Mouse (Mus musculus) kidney, adult 2 months (tissue): ENCODE data around the gene Vopp1. TPM values are rescaled to one million over a fixed set of nuclear protein-coding genes. Genes with fewer than 3 reads are reported as not detected.
A peak's percentile ranks its signal among the peaks of the same experiment; 100 is the strongest.

Source experiments
- DNase-seq: peaks from one replicate; pipeline ENCODE4 v3.0.0; 2021
- H3K27ac ChIP-seq: fragments of 200-500 bp; 2 replicates; pipeline ENCODE4 v1.5.1; 2012; ENCODE audit warnings: low read depth, low read length, control low read depth, inconsistent platforms; ENCODE audit not compliant: insufficient read depth
- H3K27me3 ChIP-seq: fragments of 200-500 bp; replicated peaks from 2 replicates; pipeline ENCODE4 v1.6.1; 2012; ENCODE audit warnings: mild to moderate bottlenecking, moderate library complexity, low read length, inconsistent platforms; ENCODE audit not compliant: control insufficient read depth, insufficient read depth
- H3K36me3 ChIP-seq: fragments of 200-500 bp; 2 replicates; pipeline ENCODE4 v1.6.1; 2012; ENCODE audit warnings: mild to moderate bottlenecking, moderate library complexity, low read length, inconsistent platforms; ENCODE audit not compliant: control insufficient read depth, insufficient read depth
- H3K4me1 ChIP-seq: fragments of 200-500 bp; 2 replicates; pipeline ENCODE4 v1.6.1; 2011; ENCODE audit warnings: low read length; ENCODE audit not compliant: control insufficient read depth, insufficient read depth
- H3K4me3 ChIP-seq: fragments of 200-500 bp; 2 replicates; pipeline ENCODE4 v1.5.1; 2011; ENCODE audit warnings: mild to moderate bottlenecking, low read depth, low read length, control low read depth; ENCODE audit not compliant: insufficient read depth
- CTCF ChIP-seq: fragments of 200-500 bp; conservative IDR thresholded peaks from 2 replicates; pipeline ENCODE4 v1.5.1; 2011; ENCODE audit warnings: low read depth, mild to moderate bottlenecking, control low read depth, low read length, moderate library complexity, mixed read lengths; ENCODE audit not compliant: insufficient read depth, insufficient read length
- POLR2A ChIP-seq: fragments of 200-500 bp; IDR thresholded peaks from one replicate; pipeline ENCODE4 v1.6.1; 2011; ENCODE audit warnings: low read depth, low read length, control low read depth
- WGBS: fragments of 180-500 bp; shearing (Covaris S2); methylation state at CpG from one replicate; pipeline ENCODE4 v1.1.7; 2018; 5-methylcytosine and 5-hydroxymethylcytosine counted together
- polyA plus RNA-seq: library from polyadenylated mRNA; depleted of rRNA; stranded (reverse); fragments of >200 nt; gene quantifications from 2 replicates; pipeline ENCODE4 v1.2.3, GENCODE M21; 2012; rRNA removed

Gene Vopp1
- polyA plus RNA-seq, 1 experiment: 9.1 TPM

- DNase-seq: peak; percentile 96
- WGBS: 1% methylated on average over 52 of the region's 52 CpGs
- Histone ChIP-seq H3K27me3 (no peaks in the 10 kb centered on the region), H3K27ac (peak within 1 kb of the TSS; percentile 96), H3K4me1 (peaks cover 5% of the 10 kb centered on the region; the same call in 1 of the 2 replicates), H3K36me3 (peaks cover 5% of the 10 kb centered on the region; the same call in 1 of the 2 replicates), H3K4me3 (peak within 1 kb of the TSS; percentile 74)
- TF ChIP-seq CTCF: no peak
Measured at GRCm38 (mm10) chr6:57691467-57692261, 133.3 kb downstream of the Vopp1 start, which contains the start of gene Pyurf. Gene Pyurf, minus strand, starts transcription at chr6:57692078.

- H3K4me1 ChIP-seq: no peaks in the 10 kb centered on the region
- H3K4me3 ChIP-seq: no peak overlapping the region
- 98% methylated on average over 1 of the region's 1 CpGs for WGBS
- DNase-seq: no peak
- peaks cover 7% of the 10 kb centered on the region; the same call in 1 of the 2 replicates for H3K36me3 ChIP-seq
- H3K27ac ChIP-seq: no peak overlapping the region
- H3K27me3 ChIP-seq: no peaks in the 10 kb centered on the region
- TF ChIP-seq CTCF (no peak), POLR2A (no peak)
Measured at GRCm38 (mm10) chr6:57684156-57684555, 140.8 kb downstream of the Vopp1 start.

Other genes starting within 250 kb of the Vopp1 start
- gene Herc6, start 244.2 kb downstream of the Vopp1 start, polyA plus RNA-seq: 3.5 and 4.0 TPM in 2 replicates
- 19.2 and 19.5 TPM in 2 replicates for gene Pyurf, start 133.1 kb downstream of the Vopp1 start, polyA plus RNA-seq
- 4.1 and 5.0 TPM in 2 replicates for gene Lancl2, start 122.6 kb downstream of the Vopp1 start, polyA plus RNA-seq
- not detected in 2 replicates for gene Vmn1r21, start 25.2 kb upstream of the Vopp1 start, polyA plus RNA-seq
- not detected in 2 replicates for gene Vmn1r22, start 82.9 kb upstream of the Vopp1 start, polyA plus RNA-seq
- not detected in 2 replicates for gene Vmn1r23, start 101.7 kb upstream of the Vopp1 start, polyA plus RNA-seq
- gene Vmn1r24, start 136.3 kb upstream of the Vopp1 start, polyA plus RNA-seq: not detected in 2 replicates
- not detected in 2 replicates for gene Vmn1r25, start 155.7 kb upstream of the Vopp1 start, polyA plus RNA-seq
- not detected in 2 replicates for gene Vmn1r26, start 190.0 kb upstream of the Vopp1 start, polyA plus RNA-seq